Comparison of ENCODE assay signal across 12 mouse cellular contexts in the genomic region with DNA sequence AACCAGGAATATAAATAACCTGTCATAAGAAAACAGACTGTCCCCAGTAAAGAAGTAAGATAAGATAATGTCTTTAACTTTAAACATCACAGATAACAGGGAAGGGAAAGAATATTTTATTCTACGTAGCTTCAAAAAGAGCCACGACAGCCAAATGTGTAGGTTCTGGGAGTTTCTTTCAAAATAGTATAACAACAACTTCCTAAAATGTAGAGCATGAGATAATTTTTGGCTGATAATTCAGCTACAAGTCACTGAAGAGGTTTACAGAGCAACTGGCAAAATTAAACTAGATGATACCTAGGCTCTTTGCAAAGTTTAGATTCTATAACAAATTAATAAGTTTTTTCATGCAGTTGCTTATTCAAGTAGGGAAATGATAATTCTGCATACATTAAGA.
"Had no signal": no experiment of that assay in that cellular context is flagged by ENCODE, and none has a peak within 500 bp of the region (broad histone marks: within the 10 kb centered on the region; RNA-seq: fewer than 3 reads in every experiment).

No protein-coding gene starts in this region.

- H3K4me3 ChIP-seq: layer of hippocampus, adult 2 months; limb, embryonic 13.5 days; liver, embryonic 15.5 days; midbrain, embryonic 13.5 days had no signal

- DNase-seq: kidney, adult 2 months; kidney, postnatal 36 days; right cerebral cortex, postnatal 14 days; thymus, adult 18-20 months; thymus, postnatal 25 days had no signal

- H3K4me2 ChIP-seq: limb, embryonic 13.5 days; liver, embryonic 11.5 days; liver, embryonic 15.5 days; lung, embryonic 14.5 days; midbrain, embryonic 13.5 days had no signal

- H3K27ac ChIP-seq: kidney, postnatal 0 days; layer of hippocampus, adult 2 months; limb, embryonic 13.5 days; liver, embryonic 15.5 days; midbrain, embryonic 13.5 days had no signal

- H3K9ac ChIP-seq: limb, embryonic 13.5 days; liver, embryonic 15.5 days; lung, embryonic 14.5 days; midbrain, embryonic 13.5 days had no signal

- ATAC-seq: midbrain, embryonic 13.5 days had no signal

- H3K4me1 ChIP-seq: liver, embryonic 15.5 days; midbrain, embryonic 13.5 days had no signal

- H3K9me3 ChIP-seq: limb, embryonic 13.5 days; liver, embryonic 15.5 days; midbrain, embryonic 13.5 days had no signal

- H3K36me3 ChIP-seq: limb, embryonic 13.5 days; liver, embryonic 15.5 days; midbrain, embryonic 13.5 days had no signal

- H3K27me3 ChIP-seq: limb, embryonic 13.5 days; liver, embryonic 15.5 days; midbrain, embryonic 13.5 days had no signal
